Mouse (Mus musculus) T-helper 17 cell (primary cell): ENCODE results near the gene 9930104L06Rik.

Experiments
- in situ Hi-C, 2 experiments: fragments of 300-600 bp; cut with MboI, MseI; formaldehyde crosslinking; loops; 1 replicate in 1 of 2; 2 replicates in 1 of 2; pipeline ENCODE4 v1.15.1; 2025; ENCODE audit warnings: high pct_unique_total_duplicates in 2 of 2

9930104L06Rik gene

GRCm38 (mm10) chr4:124988382-124988781, 51.5 kb downstream of the 9930104L06Rik start:
- in situ Hi-C loops: loop anchor here in 1 of 2 experiments (25.0 kb wide), 1 partner anchor 499 kb away; the partner anchor contains the start of gene Grik3

- in situ Hi-C loops: loop anchor here in 1 of 2 experiments (25.0 kb wide), 1 partner anchor 497 kb away; the partner anchor contains the start of gene Grik3
Observed at GRCm38 (mm10) chr4:124989787-124990253, 53.0 kb downstream of the 9930104L06Rik start.

- in situ Hi-C loops: loop anchor here in 1 of 2 experiments (25.0 kb wide), 1 partner anchor 497 kb away; the partner anchor contains the start of gene Grik3
Observed at GRCm38 (mm10) chr4:124990325-124990724, 53.5 kb downstream of the 9930104L06Rik start.
